Mouse (Mus musculus) embryonic facial prominence, embryonic 12.5 days (tissue): Measurements from ENCODE around the gene Bub1b. TPM values are rescaled to one million over a fixed set of nuclear protein-coding genes. Genes with fewer than 3 reads are reported as not detected.
"Not testable (repeated sequence)": the region's sequence is repeated elsewhere in the genome, so short reads cannot be mapped to it uniquely, and the experiment has no call there.

ENCODE experiments used
- ATAC-seq: fragments of 200-750 bp; cut with Nextera tagmentation; 2 replicates; pipeline ENCODE4 v1.8.0; 2017; ENCODE audit not compliant: insufficient number of reproducible peaks, insufficient read depth, low FRiP score, low TSS enrichment
- H3K27ac ChIP-seq: fragments of 300-500 bp; sonication (generic); 2 replicates; pipeline ENCODE4 v1.5.1; 2016; ENCODE audit warnings: mild to moderate bottlenecking
- H3K27me3 ChIP-seq: fragments of 300-500 bp; sonication (generic); 2 replicates; pipeline ENCODE4 v1.6.1; 2016; ENCODE audit warnings: mild to moderate bottlenecking, moderate library complexity
- H3K36me3 ChIP-seq: fragments of 300-500 bp; sonication (generic); 2 replicates; pipeline ENCODE4 v1.6.1; 2016; ENCODE audit warnings: mild to moderate bottlenecking
- H3K4me1 ChIP-seq: fragments of 300-500 bp; sonication (generic); 2 replicates; pipeline ENCODE4 v1.6.1; 2016
- H3K4me2 ChIP-seq: fragments of 300-500 bp; sonication (generic); replicated peaks from 2 replicates; pipeline ENCODE4 v1.6.1; 2016; ENCODE audit warnings: mild to moderate bottlenecking, moderate library complexity
- H3K4me3 ChIP-seq: fragments of 300-500 bp; sonication (generic); 2 replicates; pipeline ENCODE4 v1.5.1; 2016; ENCODE audit warnings: mild to moderate bottlenecking
- H3K9ac ChIP-seq: fragments of 300-500 bp; sonication (generic); 2 replicates; pipeline ENCODE4 v1.6.1; 2016; ENCODE audit warnings: mild to moderate bottlenecking, moderate library complexity
- H3K9me3 ChIP-seq: fragments of 300-500 bp; sonication (generic); 2 replicates; pipeline ENCODE4 v1.6.1; 2016; ENCODE audit warnings: mild to moderate bottlenecking, moderate library complexity
- WGBS: fragments of 180-500 bp; shearing (Covaris S2); methylation state at CpG from one replicate; pipeline ENCODE4 v1.1.7; 2016; 5-methylcytosine and 5-hydroxymethylcytosine counted together
- polyA plus RNA-seq: library from polyadenylated mRNA; unstranded; fragments of >200 nt; fragmentation: Nextera tagmentation; extraction: Ambion mirVana; gene quantifications from 2 replicates; pipeline ENCODE4 v1.2.1, GENCODE M21; 2016

Bub1b gene
- polyA plus RNA-seq, result 99.8 and 106 TPM in 2 replicates

GRCm38 (mm10) chr2:118597673-118598568, at the start of gene Bub1b:
Gene Bub1b (plus strand): TSS chr2:118598211.
- no peaks in the 10 kb centered on the region for H3K9me3 ChIP-seq
- 6% methylated on average over 41 of the region's 41 CpGs for WGBS
- H3K27ac ChIP-seq, result no peak within 1 kb of the TSS
- H3K4me3 ChIP-seq, result peak within 1 kb of the TSS; percentile 64
- H3K4me2 ChIP-seq, result peak within 1 kb of the TSS; percentile 64
- H3K9ac ChIP-seq, result peak within 1 kb of the TSS; percentile 61
- ATAC-seq, result peak; percentile 92
- peaks cover 24% of the 10 kb centered on the region for H3K4me1 ChIP-seq
- peaks cover 9% of the 10 kb centered on the region for H3K36me3 ChIP-seq
- no peaks in the 10 kb centered on the region for H3K27me3 ChIP-seq

GRCm38 (mm10) chr2:118548421-118549221, 49.4 kb upstream of the Bub1b start:
- Histone ChIP-seq H3K4me1 (peaks cover 54% of the 10 kb centered on the region), H3K36me3 (0 out of 2 replicates have a peak, but pooled peaks cover 3% of the 10 kb centered on the region), H3K27me3 (no peaks in the 10 kb centered on the region), H3K9ac (peak overlapping the region; percentile 81), H3K9me3 (no peaks in the 10 kb centered on the region), H3K4me3 (peak overlapping the region; percentile 91), H3K4me2 (peak overlapping the region; percentile 91), H3K27ac (peak overlapping the region; percentile 88)
- WGBS, result under 1% methylated on average over 18 of the region's 18 CpGs
- ATAC-seq, result no peak

GRCm38 (mm10) chr2:118549507-118550473, 48.2 kb upstream of the Bub1b start, which contains the start of gene Bmf:
Gene Bmf (minus strand): TSS chr2:118549687.
- Histone ChIP-seq H3K9ac (peak within 1 kb of the TSS; percentile 81), H3K4me1 (peaks cover 43% of the 10 kb centered on the region), H3K27me3 (no peaks in the 10 kb centered on the region), H3K9me3 (no peaks in the 10 kb centered on the region), H3K4me2 (peak within 1 kb of the TSS; percentile 91), H3K4me3 (peak within 1 kb of the TSS; percentile 91), H3K27ac (peak within 1 kb of the TSS; percentile 88), H3K36me3 (0 out of 2 replicates have a peak, but pooled peaks cover 3% of the 10 kb centered on the region)
- peak; percentile 74 for ATAC-seq
- WGBS, result 1% methylated on average over 45 of the region's 45 CpGs

- H3K27me3 ChIP-seq, result no peaks in the 10 kb centered on the region
- H3K4me1 ChIP-seq, result peaks cover 26% of the 10 kb centered on the region
- no peaks in the 10 kb centered on the region for H3K36me3 ChIP-seq
- WGBS, result 62% methylated on average over 2 of the region's 2 CpGs
- no peaks in the 10 kb centered on the region for H3K9me3 ChIP-seq
- H3K9ac ChIP-seq, result no peak overlapping the region
- no peak overlapping the region for H3K4me3 ChIP-seq
- no peak for ATAC-seq
- no peak overlapping the region for H3K27ac ChIP-seq
- no peak overlapping the region for H3K4me2 ChIP-seq
Measured at GRCm38 (mm10) chr2:118551606-118552005, 46.4 kb upstream of the Bub1b start.

GRCm38 (mm10) chr2:118554356-118554990, 43.5 kb upstream of the Bub1b start:
- not testable (repeated sequence) for ATAC-seq, H3K9me3 ChIP-seq, H3K36me3 ChIP-seq, H3K27me3 ChIP-seq, H3K4me1 ChIP-seq
- 64% methylated on average over 17 of the region's 17 CpGs for WGBS
- Histone ChIP-seq H3K4me3 (peak overlapping the region; percentile 38), H3K27ac (peak overlapping the region; percentile 54; the same call in 1 of the 2 replicates), H3K4me2 (peak overlapping the region; percentile 48), H3K9ac (0 out of 2 replicates have a peak overlapping the region, but pooled peaks have one; percentile 9)

GRCm38 (mm10) chr2:118558426-118558825, 39.6 kb upstream of the Bub1b start:
- Histone ChIP-seq H3K9ac (no peak overlapping the region), H3K4me3 (no peak overlapping the region), H3K4me2 (no peak overlapping the region), H3K4me1 (no peaks in the 10 kb centered on the region), H3K27me3 (no peaks in the 10 kb centered on the region), H3K9me3 (no peaks in the 10 kb centered on the region), H3K36me3 (no peaks in the 10 kb centered on the region), H3K27ac (no peak overlapping the region)
- ATAC-seq, result no peak
- WGBS, result 94% methylated on average over 3 of the region's 3 CpGs

GRCm38 (mm10) chr2:118562015-118562414, 36.0 kb upstream of the Bub1b start:
- Histone ChIP-seq H3K9ac (no peak overlapping the region), H3K27me3 (no peaks in the 10 kb centered on the region), H3K36me3 (no peaks in the 10 kb centered on the region), H3K4me2 (no peak overlapping the region), H3K4me1 (no peaks in the 10 kb centered on the region), H3K9me3 (no peaks in the 10 kb centered on the region), H3K27ac (no peak overlapping the region), H3K4me3 (no peak overlapping the region)
- no peak for ATAC-seq
- WGBS, result 79% methylated on average over 4 of the region's 4 CpGs

GRCm38 (mm10) chr2:118562431-118562830, 35.6 kb upstream of the Bub1b start:
- no peaks in the 10 kb centered on the region for H3K4me1 ChIP-seq
- no peak overlapping the region for H3K27ac ChIP-seq
- H3K4me2 ChIP-seq, result no peak overlapping the region
- no peaks in the 10 kb centered on the region for H3K9me3 ChIP-seq
- H3K36me3 ChIP-seq, result no peaks in the 10 kb centered on the region
- WGBS, result 80% methylated on average over 3 of the region's 3 CpGs
- no peak overlapping the region for H3K4me3 ChIP-seq
- H3K27me3 ChIP-seq, result no peaks in the 10 kb centered on the region
- H3K9ac ChIP-seq, result no peak overlapping the region
- no peak for ATAC-seq

- Histone ChIP-seq H3K27ac (no peak overlapping the region), H3K9ac (no peak overlapping the region), H3K27me3 (no peaks in the 10 kb centered on the region), H3K9me3 (no peaks in the 10 kb centered on the region), H3K36me3 (no peaks in the 10 kb centered on the region), H3K4me2 (no peak overlapping the region), H3K4me3 (no peak overlapping the region), H3K4me1 (no peaks in the 10 kb centered on the region)
- WGBS, result 87% methylated on average over 8 of the region's 8 CpGs
- ATAC-seq, result no peak
Measured at GRCm38 (mm10) chr2:118567179-118567578, 30.8 kb upstream of the Bub1b start.

- no peak for ATAC-seq
- Histone ChIP-seq H3K4me2 (no peak overlapping the region), H3K27ac (no peak overlapping the region), H3K27me3 (no peaks in the 10 kb centered on the region), H3K4me3 (no peak overlapping the region), H3K9me3 (no peaks in the 10 kb centered on the region), H3K9ac (no peak overlapping the region), H3K4me1 (no peaks in the 10 kb centered on the region), H3K36me3 (no peaks in the 10 kb centered on the region)
- 91% methylated on average over 2 of the region's 2 CpGs for WGBS
Measured at GRCm38 (mm10) chr2:118570939-118571338, 27.1 kb upstream of the Bub1b start.
